Mouse (Mus musculus): Measurements from ENCODE around the gene Cdc42bpa.

Gene Cdc42bpa

DNA sequence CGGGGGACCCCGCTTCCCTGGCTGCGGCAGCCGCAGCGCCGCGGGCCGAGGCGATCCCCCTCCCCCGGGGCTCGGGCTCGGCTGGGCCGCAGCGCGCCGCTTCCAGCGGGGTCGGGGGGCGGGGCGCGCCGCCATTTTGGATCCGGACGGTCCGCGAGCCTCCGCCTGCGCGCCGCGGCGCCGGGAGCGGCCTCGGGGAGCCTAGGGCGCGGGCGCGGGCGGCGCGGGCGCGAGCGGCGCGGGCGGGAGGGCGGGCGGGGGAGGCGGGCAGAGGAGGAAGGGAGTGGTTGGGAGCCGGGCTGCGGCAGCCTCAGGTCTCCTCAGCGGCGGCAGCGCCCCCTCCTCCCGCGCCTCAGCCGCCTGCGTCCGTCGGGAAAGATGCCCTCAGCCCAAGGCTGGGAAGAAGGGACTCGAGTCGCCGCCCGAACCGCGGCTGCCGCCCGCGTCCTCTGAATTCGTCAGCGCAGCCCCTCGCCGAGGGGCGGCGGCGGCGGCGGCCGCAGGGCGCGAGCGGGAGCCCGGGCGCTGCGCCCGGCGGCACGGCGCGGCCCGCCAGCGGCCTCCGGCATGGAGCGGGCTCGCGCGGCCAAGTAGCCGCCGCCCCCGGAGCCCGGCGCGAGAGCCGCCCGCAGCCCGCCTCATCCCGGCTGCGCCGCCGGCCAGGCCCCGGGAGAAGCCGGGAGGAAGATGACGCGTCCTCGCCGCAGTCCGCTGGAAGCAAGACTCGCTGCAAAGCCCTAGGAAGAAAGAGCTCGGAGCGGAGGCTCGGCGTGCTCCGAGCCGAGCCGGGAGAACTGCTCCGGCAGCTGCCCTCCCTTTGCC lies at the start of gene Cdc42bpa:
Cdc42bpa (plus strand) TSS at position 752 of the 822 bp plus-strand sequence.
- DNase-seq (ENCODE audit: low read depth, low spot score), result peak; percentile 56

DNA sequence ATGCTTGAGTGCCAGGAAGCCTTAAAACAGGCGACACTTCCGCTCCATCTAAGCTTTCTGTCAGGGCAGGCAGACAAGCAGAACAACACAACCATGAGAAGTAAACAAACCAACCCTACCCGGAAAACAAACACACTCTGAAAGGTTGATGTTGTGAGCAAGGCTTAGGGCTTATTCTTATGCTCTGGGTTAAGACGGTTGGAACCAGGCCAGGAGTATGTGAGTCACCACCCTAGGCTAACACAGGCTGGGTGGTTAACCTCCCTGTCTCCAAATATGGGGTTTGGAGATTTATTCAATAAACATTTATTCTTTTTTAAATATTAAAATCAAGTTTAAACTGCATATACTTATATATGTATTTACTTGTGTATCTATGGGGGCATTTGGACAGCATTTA lies 46.8 kb upstream of the Cdc42bpa start:
- peak; percentile 95 for DNase-seq (ENCODE audit: low read depth, low spot score)

DNA sequence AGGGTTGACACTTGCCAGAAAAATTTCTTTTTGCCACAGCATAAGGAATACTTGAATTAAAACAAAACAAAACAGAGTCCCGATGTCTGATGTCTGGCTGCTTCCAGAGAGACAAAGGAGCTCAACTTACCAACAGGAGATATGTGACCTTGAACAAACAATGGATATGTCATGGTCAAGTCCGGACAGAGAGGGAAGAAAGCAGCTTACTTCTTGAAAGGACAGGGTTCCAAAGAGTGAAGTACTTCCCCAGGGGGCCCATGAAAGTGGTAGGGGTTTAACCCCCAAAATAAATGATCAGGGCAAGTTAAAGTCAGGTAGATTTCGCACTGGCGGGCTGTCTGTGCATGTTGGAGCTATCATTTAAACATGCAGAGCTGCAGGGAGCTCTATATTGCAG lies 43.2 kb upstream of the Cdc42bpa start:
- no peak for DNase-seq (ENCODE audit: low read depth, low spot score)

DNA sequence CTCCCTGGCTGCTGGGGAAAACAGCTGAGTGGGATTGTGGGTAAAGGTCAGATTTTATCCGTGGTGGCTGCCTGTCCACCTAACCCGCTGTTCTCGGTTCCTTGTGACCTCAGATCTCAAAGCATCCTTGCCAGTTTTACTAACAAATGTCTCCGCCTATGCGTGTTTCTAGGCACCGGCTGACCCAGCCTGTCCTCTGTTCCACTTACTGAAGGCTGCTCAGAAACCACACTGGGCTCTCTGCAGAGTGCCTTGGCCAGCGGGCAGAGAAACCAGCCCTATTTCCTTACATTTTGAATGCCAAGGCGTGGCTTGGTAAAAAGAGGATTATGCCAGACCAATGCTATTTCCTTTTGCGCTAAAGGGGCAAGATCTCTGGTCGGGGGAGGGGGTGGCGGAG lies 42.8 kb upstream of the Cdc42bpa start:
- no peak for DNase-seq (ENCODE audit: low read depth, low spot score)

DNA sequence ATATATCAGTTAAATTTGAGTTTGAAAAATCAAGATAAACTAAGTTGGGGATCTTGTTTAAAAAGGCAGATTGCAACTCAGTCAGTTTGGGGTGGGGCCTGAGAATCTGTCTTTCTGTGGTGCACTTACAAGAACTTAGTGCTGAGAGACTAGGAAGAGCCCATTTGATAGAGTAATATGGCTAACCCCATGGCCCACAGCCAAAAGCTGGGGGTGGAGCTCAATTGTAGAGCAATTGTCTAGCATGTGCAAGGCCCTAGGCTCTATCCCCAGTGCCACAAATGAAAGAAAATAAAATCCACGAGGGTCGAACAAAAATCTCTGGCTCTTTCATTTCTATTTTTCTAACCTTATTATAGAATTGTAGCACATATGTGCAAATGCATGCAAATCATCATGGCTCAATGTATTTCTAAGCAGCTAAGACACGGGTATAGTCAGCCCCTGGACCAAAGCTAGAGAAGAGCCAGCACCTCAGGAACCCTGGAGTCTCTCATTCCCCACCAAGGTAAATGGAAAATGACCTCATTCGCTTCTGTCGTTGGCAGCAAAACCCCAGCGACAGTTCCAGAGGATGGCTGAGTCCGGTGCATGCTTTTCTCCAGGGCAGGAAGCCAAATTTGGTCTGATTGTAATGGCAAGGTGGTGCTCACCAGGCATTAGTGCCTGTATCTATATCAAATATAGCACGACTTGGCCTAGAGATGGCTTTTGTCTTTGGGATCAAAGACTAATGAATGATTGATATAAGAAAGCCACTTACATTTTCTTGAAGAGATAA lies 40.4 kb upstream of the Cdc42bpa start:
- no peak for DNase-seq (ENCODE audit: low read depth, low spot score)

DNA sequence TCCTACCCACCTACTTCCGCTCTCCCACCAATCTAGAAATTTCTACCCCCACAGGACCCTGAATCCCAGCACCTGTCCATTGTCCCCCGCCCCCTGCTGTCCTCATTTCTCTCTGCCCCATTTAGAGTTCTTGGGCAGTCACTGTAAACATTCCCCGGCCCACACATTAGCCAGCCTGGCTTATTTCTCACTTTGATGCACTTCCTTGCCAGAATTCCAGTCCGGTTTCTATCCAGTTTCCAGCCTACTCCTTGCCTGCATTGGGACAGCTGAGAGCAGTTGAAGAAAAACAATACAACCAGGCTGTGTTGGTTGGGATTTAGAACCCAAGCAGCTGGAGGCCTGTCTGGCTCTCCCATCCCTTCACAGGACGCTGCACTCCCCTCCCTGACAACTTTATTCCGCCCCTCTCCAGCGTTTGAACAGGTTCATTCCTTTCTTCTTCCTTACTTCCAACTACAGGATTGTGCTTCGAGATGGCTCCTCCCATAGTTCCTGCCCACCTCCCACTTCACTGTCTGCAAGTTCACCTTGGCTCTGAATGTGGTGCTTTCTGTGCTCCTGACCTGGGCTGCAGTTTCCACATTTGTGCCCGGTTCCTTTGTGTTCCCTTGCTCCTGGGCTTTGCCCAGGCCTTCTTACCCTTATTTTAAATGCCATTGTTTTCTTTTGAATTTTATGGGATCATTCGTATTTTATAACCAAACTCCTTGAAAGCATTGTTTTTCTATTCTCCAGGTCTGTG lies 36.4 kb upstream of the Cdc42bpa start:
- no peak for DNase-seq (ENCODE audit: low read depth, low spot score)

DNA sequence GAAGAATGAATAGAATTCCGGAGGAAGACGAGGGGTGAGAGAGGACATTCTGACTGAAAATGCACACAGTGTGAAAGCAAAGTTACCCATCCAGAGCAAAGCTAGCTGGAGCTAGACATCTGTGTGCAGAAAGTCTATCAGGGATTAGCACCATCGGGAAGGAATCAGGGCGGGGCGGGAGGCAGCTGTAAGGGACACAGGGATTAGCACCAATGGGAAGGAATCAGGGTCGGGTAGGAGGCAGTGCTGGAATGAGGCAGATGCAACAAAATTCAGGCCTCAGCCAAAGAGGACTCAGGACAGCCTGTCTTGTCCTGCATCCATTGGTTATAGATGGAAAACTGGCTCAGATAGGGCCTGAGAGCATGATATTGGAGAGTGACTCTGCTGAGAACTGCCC lies 34.0 kb upstream of the Cdc42bpa start:
- no peak for DNase-seq (ENCODE audit: low read depth, low spot score)

DNA sequence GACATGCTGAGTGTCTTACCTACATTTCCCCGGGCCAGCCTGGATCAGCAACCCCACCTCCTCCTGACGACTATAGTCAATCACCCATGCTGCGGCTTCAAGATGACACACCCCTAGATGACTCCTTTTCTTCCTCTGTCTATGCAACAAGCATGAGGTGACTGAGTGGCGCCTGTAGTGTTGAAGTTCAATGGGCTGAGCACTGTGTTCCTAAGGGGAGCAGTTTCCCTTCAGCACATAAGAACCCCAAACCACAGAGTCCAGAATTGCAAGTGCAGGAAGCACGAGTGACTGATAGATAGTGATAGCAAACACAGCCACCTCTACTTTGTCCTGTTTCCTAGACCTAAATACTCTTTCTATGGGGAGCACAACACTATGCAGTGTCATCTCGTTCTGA lies 33.2 kb upstream of the Cdc42bpa start:
- DNase-seq (ENCODE audit: low read depth, low spot score), result no peak

DNA sequence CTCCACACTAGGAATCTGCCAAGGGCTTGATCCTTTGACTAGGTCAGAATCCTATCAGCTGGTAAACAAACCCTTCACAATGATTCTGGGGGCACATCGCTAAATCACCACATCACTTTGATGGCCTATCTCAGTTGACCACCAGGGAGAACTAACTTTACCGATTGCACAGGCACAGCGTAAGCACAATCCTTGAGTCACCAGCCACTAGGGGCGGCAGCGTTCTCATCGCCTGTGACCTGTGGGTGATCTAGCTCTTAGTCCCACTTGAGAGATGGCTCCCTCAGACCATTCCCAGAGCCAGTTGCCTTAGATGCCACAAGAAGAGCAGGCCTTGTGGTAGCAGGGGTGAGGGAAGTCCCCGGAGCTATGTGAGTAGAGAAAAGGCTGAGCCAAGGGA lies 31.4 kb upstream of the Cdc42bpa start:
- DNase-seq (ENCODE audit: low read depth, low spot score), result no peak

DNA sequence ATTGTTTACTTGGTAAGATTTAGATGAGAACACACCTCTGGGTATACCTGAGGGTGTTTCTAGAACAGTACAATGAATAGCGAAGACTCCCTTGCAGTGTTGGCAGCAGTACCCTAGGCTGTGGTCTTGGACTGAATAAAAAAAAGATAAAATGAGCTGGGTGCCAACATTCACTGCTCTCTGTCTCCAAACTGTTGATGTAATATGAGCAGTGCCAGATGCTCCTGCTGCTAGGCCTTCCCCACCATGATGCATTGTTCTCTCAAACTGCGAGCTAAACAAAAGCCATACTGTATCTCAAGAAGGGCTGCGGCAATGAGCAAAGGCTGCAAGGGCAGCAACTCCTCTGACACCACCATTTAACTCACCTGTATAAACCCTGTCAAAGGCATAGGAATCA lies 29.0 kb upstream of the Cdc42bpa start:
- peak; percentile 23 for DNase-seq (ENCODE audit: low read depth, low spot score)

DNA sequence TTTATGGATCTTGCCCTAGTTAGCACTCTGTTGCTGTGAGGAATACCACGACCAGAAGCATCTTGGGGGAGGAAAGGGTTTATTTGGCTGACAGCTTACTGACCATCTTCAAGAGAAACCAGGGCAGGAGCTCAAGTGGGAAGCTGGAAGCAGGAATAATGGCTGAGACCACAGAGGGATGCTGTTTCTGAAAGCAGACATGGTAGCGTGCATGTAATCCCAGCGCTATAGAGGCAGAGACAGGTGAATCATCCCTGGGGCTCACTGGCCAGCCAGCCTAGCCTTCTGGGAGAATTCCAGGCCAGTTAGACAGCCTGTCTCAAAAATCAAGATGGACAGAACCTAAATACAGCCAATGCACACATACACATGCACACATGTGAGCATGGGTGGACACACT lies 26.2 kb upstream of the Cdc42bpa start:
- no peak for DNase-seq (ENCODE audit: low read depth, low spot score)

DNA sequence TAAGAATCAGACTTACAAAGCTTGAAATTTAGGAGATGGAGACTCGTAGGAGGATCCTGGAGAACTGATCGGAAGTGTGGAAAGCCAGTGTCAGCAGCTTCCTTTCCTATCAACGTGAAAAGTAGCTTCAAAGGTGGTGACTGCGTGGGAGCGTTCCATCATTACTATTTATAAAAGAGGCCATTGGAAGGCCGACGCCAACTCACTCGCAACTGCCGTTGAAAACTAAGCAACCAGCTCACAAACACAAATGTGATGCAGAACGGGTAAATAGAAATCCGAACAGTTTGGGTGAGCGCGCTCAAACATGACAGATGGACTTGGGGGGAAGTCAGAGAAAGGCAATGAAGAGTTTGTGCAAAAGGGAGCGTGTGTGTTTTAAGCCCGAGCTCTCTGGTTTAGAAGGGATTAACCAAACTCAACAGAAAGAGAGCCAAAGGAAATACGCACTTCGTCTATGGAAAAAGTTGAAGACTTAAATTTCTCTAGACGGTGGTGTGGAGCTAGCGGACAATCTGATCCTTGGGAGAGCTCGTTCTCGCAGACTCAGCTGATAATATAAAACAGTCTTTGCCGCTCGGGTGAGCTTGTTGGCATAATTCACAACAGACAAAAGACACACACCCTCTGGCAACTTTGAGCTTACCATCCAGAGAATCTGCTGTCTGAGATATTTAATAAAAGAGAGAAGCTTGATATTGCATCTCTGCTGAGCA lies 20.0 kb upstream of the Cdc42bpa start:
- DNase-seq (ENCODE audit: low read depth, low spot score), result no peak

DNA sequence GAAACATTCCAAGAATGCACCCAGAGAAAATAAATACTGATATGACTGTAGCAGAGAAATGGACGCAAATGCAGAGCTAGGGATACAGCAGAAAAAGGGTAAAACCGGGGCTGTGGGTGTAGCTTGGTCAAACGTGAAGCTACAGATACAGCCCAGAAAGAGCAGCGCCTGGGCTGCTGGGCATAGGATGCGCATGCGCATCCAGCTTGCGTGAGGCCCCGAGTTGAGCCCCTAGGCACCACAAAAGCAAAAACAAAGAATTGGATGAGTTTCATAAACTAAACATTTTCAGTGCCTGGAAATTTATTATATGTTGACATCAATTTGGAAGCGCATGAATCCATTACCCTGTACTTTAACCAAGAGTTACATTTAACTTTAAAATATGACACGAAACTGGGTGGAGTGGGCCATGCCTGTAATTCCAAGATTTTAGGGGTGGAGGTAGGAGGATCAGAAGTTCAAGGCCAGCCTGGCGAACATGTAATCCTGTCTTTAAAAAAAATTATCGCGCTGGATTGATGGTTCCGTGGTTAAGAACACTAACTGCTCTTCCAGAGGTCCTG lies 19.4 kb upstream of the Cdc42bpa start:
- DNase-seq (ENCODE audit: low read depth, low spot score), result no peak

DNA sequence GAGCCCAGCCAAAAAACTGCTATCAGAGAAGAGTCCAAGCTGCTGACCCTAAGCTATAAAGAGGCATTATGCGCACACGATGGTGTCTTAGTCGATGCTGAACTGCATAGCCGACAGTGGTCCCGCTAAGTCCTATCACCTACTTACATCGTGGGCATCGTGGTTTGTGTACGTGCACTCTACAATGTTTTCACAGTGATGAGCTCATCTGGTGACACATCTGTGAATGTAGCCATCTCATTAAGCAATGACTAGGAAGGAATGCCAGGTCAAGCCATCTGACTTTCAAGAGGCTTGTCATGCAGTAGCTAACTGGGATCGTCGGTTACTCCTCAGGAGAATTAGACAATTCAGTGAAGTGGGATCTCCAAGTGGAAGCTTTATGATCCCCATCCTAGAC lies 15.3 kb upstream of the Cdc42bpa start:
- DNase-seq (ENCODE audit: low read depth, low spot score), result peak; percentile 77

DNA sequence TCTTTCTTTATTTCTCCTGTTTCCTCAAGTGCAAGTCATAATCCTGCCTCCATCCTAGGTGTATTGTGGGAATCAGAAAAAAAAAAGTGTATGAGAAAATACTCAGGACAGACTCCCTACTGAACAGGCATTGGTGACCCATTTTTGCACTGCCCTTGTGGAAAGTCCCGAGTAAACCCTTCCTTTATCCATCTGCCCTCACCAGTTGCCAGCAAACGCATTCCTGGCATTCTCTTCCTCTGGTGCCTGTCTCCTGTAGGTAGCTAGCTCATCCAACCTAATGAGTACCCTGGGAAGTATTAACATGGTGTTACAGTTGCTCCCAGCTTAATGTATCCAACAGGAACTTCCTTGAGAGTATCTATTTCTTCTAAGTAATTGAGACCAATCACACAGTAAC lies 13.7 kb upstream of the Cdc42bpa start:
- peak; percentile 31 for DNase-seq (ENCODE audit: low read depth, low spot score)

DNA sequence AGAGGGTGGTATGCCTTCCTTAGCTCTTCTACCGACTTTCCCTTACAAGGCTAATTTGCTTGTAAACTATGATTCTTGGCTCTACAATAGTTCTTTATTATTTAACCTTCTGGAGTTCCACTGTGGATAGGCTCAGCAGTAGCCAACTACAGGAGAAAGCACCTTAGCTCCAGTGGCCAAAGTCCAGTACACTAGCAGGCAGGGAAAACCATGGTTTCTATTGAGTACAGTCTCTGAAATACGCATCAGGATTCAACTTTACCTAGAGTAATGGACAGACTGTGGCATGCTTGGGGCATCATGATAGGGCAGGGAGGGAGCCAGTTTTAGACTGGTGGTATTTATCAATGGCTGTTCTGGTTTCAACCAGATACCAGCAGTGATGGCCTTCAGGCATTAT lies 12.6 kb upstream of the Cdc42bpa start:
- no peak for DNase-seq (ENCODE audit: low read depth, low spot score)

DNA sequence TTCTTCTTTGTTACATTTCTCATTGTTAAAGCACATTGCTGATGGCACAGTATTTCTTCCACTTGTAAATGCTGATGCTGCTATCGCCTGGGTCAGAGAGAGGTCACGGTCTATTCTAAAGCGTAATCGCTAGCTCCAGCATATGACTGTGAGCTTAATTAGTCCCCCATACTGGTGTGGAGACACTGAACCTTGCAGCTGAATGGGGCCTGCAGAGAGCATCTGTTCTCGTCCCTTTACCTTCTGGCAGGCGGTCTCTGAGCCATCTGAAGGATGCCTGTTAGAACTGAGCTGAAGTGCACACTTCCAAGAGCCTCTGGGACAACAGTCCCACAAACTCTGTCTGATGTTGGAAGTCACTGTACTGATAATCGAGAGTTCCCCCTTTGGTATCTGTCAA lies 8.7 kb upstream of the Cdc42bpa start:
- no peak for DNase-seq (ENCODE audit: low read depth, low spot score)

DNA sequence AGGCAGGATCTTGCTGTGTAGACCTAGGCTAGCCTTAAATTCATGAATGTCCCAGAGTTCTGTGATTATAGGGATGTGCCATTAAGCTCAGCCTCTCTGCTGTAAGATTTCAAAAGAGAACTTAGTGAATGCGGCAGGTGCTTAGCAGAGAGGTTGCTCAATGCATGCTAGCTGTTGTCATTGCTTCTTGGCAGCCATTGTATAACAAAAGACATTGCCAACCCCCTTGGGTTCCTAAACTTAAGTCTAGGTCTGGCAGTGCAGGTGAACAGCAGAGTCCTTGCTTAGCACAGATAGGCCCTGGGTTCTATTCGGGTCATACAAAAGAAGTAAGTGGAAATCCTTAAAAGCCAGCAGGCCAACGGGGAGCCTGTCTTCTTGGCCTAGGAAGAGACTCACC lies 7.0 kb upstream of the Cdc42bpa start:
- no peak for DNase-seq (ENCODE audit: low read depth, low spot score)

DNA sequence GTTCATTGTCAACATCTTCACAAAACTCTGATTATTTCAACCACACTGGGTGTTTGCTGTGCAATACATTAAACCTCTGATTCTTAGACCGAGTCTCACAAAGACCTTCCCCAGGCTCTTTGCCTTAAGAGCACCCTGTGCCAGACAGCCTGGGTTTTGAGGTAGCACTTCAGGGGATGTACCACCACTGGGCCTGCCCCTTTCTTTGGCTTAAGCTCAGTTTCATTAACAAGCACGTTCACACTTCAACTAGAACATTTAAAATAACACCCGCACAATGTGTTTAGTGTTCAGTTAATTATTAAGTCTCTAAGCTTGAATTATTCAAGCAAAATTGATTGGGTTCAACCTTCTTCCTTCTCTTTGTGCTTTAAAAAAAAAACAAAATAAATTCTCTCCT lies 2.8 kb upstream of the Cdc42bpa start:
- DNase-seq (ENCODE audit: low read depth, low spot score), result no peak

DNA sequence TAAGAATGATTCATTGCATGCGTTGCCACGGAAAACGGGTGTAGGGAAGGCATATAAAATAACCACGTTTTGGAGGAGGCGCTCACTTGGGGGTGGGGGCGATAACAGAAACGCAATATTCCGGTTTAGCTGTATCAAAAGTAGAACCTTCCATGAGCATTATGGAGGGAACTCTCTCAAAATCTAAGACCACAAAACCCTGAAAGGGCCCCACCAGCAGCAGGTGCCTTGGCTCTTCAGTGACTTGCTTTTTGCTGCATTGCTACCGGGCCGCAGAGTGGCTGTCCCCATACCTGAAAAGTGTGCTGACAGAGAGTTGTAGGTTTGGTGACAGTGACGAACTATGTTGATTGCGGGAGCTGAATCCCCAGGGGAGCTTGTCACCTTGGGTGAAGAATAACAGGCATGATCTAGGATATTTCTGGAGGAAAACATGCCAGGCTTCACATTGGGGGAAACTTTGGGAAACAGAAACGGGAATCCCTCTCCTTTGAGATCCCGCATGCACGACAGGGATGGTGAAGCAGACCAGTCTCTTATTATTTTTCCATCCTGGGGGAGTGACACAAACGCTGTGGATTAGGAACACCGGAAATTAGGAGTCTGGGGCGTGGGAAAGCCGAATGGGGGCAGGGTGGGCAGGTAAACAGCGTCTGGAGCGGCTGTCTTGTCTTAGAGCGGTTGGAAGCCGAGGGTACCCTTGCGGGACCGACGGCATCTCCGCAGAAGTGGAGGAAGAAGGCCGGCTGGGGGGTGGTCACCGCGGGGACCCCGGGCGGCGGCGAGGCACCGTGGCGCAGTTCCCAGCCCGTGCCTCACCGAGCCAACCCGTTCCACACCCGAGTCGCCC lies 1.2 kb upstream of the Cdc42bpa start:
- DNase-seq (ENCODE audit: low read depth, low spot score), result no peak

DNA sequence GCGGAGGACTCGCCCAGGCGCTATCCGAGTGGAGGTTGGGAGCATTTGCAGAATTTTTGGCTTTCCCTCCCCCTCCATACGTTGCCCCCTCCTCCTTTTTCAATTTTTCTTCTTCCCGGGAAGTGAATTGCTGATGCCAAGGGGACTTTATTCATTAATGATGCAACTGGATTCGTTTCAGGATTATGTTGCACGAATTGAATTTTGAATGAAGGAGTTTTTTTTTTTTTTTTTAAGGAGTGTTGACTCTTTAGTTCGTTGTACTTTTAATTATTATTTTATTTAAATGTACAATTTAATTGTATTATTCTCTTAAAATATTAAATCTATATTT lies 238 bp downstream of the Cdc42bpa start:
- DNase-seq (ENCODE audit: low read depth, low spot score), result no peak
